Mouse (Mus musculus): ENCODE data around the gene Postn. TPM values are rescaled to one million over a fixed set of nuclear protein-coding genes. Genes with fewer than 3 reads are reported as not detected.

Gene Postn
- polyA plus RNA-seq (2016; fragmentation: Nextera tagmentation; extraction: Ambion mirVana): 48.4 and 61.7 TPM in 2 replicates

DNA sequence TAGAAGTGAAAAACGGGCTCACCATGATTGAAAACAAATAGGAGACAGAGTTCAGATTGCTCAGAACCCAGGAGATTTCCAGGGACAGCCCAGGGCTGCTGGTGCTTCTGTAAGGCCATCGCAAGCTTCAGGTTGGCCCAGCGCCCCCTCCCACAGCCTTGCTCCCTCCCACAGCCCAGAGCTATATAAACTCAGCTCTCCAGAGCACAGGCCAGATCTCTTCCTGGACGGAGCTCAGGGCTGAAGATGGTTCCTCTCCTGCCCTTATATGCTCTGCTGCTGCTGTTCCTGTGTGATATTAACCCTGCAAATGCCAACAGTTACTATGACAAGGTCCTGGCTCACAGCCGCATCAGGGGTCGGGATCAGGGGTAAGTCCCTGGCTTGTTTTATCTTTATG is at the start of gene Postn:
Gene Postn, plus strand, starts transcription at position 213 of the 400 bp plus-strand sequence.
- Histone ChIP-seq H3K9ac (no peak within 1 kb of the TSS), H3K4me2 (replicated peaks) (no peak within 1 kb of the TSS), H3K27me3 (replicated peaks) (no peaks in the 10 kb centered on the region), H3K36me3 (no peaks in the 10 kb centered on the region), H3K4me1 (peaks cover 10% of the 10 kb centered on the region), H3K9me3 (no peaks in the 10 kb centered on the region), H3K27ac (no peak within 1 kb of the TSS), H3K4me3 (no peak within 1 kb of the TSS)
- 51% methylated on average over 6 of the region's 6 CpGs for WGBS
- ATAC-seq (ENCODE audit: low FRiP score, low read depth): no peak

DNA sequence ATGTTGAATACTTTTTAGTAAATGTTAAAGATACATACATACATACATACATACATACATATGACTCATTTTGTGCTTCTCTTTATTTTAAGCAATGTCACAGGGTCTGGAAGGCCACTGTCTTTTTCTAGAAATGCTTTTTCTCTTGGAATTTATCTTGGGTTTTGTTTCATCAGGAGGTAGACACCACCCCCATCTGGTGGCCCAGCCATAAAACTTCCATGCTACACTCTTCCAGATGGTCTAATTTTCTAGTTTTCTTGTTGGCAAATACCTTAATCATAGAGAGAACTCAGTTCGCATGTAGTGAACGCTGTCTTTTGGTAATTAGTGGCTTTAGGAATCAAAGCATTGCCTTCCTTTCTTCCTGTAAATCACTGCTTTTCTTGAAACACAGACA is 46.9 kb upstream of the Postn start:
- no peak overlapping the region for H3K27ac ChIP-seq
- H3K4me3 ChIP-seq: no peak overlapping the region
- no peak for ATAC-seq (ENCODE audit: low FRiP score, low read depth)
- no peaks in the 10 kb centered on the region for H3K27me3 ChIP-seq (replicated peaks)
- H3K4me1 ChIP-seq: no peaks in the 10 kb centered on the region
- H3K36me3 ChIP-seq: no peaks in the 10 kb centered on the region
- H3K9ac ChIP-seq: no peak overlapping the region
- no peak overlapping the region for H3K4me2 ChIP-seq (replicated peaks)
- 91% methylated on average over 2 of the region's 2 CpGs for WGBS
- no peaks in the 10 kb centered on the region for H3K9me3 ChIP-seq

DNA sequence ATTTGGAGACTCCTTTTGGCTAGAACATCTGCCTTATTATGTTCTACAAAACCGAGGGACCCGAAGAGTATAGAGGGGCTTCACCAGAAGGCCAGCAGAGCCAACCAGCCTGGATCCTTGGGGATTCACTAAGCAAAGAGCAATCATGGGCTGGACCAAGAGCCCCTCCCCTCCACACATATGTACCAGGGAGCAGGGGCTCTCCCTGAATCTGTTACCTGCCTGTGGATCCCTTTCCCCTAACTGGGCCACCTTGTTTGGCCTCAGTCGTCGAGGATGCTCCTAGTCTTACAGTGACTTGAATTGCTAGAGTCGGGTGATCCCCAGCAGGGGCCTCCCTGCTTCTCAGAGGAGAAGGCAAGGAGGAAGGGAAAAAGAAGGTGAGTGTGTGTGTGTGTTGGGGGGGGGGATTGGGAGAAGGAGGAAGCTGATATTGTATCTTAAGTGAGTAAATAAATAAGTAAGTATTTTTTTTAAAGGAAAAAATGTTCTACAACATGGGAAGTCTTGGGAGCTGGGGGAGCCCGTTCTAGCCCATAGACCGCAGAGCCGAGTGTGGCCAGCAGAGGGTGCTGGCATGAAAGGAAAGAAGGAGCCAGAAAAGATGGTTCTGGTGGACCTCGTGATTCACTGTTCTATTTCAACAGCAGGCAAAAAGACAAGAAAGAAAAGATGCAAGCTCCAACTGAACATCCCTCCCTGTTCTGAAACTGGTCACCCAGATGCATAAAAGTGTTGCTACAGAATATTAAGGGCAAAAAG is 7.8 kb upstream of the Postn start:
- no peaks in the 10 kb centered on the region for H3K36me3 ChIP-seq
- H3K4me2 ChIP-seq (replicated peaks): no peak overlapping the region
- ATAC-seq (ENCODE audit: low FRiP score, low read depth): no peak
- peaks cover 2% of the 10 kb centered on the region; the same call in 1 of the 2 replicates for H3K4me1 ChIP-seq
- H3K27ac ChIP-seq: no peak overlapping the region
- H3K9ac ChIP-seq: no peak overlapping the region
- no peak overlapping the region for H3K4me3 ChIP-seq
- WGBS: 30% methylated on average over 9 of the region's 9 CpGs
- no peaks in the 10 kb centered on the region for H3K27me3 ChIP-seq (replicated peaks)
- no peaks in the 10 kb centered on the region for H3K9me3 ChIP-seq

DNA sequence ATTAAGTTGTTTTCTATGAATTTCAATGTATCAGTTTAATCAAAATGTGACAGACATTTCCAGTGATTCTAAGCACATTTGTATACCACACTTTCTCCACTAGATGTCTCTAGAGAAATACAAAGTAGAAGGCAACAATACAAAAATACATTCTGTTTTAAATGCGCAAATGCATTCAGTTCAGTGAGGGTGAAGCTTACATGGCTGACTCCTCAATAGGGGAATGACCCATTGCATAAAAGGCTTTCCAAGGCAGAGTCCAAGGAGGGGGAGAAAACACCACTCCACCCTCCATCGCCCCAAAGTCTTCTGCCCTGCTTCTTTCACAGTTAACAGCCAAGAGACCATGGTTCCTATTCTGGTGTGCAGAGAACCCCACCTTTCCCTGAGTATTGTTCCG is 3.3 kb upstream of the Postn start:
- H3K36me3 ChIP-seq: no peaks in the 10 kb centered on the region
- peaks cover 10% of the 10 kb centered on the region for H3K4me1 ChIP-seq
- no peak overlapping the region for H3K9ac ChIP-seq
- no peak overlapping the region for H3K4me2 ChIP-seq (replicated peaks)
- no peaks in the 10 kb centered on the region for H3K9me3 ChIP-seq
- H3K4me3 ChIP-seq: no peak overlapping the region
- no peak for ATAC-seq (ENCODE audit: low FRiP score, low read depth)
- no peaks in the 10 kb centered on the region for H3K27me3 ChIP-seq (replicated peaks)
- H3K27ac ChIP-seq: no peak overlapping the region
- WGBS: 64% methylated on average over 3 of the region's 3 CpGs

DNA sequence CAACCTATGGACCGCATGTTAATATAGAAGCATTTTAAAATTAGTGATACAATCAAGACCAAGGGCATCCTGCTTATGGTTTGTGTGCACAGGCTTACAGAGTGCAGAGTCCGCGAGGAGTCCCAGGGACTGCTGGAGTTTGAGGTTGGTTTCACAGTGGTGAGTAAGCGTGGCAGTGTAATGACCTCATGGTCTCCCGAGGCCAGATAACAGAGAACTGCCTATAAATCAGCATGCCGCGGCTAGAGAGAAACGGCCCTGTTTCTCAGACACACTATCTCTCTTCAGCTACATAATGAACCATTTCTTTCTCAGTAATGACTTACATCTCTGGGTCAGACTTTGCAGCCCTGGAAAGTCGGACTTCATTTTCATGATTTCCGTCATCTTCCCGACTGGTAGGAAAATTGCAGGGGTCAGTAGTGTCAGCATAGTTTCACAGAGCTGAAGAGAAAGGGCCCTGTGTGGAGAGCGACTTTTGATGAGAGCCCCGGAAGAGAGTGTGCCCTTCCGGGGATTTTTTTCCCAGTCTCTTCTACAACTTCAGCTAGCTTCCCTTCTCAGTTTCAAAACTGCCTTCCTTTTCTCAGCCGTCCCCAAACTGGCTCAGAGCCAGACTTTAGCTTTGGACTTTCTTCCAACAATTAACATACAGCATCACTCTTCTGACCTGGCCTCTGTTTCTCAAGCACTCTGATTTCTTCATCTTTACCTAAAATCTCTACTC is 2.3 kb upstream of the Postn start:
- no peak overlapping the region for H3K9ac ChIP-seq
- peaks cover 10% of the 10 kb centered on the region for H3K4me1 ChIP-seq
- H3K4me2 ChIP-seq (replicated peaks): peak overlapping the region; percentile 41
- H3K9me3 ChIP-seq: no peaks in the 10 kb centered on the region
- H3K36me3 ChIP-seq: no peaks in the 10 kb centered on the region
- WGBS: 22% methylated on average over 15 of the region's 15 CpGs
- no peak overlapping the region for H3K4me3 ChIP-seq
- H3K27me3 ChIP-seq (replicated peaks): no peaks in the 10 kb centered on the region
- ATAC-seq (ENCODE audit: low FRiP score, low read depth): peak; percentile 86
- H3K27ac ChIP-seq: no peak overlapping the region

DNA sequence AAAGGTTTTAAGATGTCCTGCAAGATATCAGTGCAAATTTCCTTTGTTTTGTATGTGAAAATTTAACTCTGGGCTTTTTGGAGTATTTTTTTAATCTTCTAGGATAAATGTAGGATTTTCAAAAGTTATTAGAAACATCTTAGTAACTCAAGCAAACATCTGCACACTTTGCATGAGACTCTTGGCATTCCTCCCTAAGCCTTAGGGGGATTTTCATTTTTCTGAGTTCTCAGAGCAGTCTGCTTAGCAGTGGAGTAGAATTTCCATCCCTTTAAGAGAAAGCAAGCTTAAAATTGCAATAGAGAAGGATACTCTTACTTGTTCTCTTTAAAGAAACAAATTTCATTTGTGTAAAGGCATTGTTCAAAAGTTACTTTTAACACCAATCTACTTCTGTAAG is 747 bp downstream of the Postn start:
- no peak overlapping the region for H3K27ac ChIP-seq
- H3K4me3 ChIP-seq: no peak overlapping the region
- H3K4me1 ChIP-seq: peaks cover 10% of the 10 kb centered on the region
- no peak overlapping the region for H3K9ac ChIP-seq
- H3K4me2 ChIP-seq (replicated peaks): no peak overlapping the region
- no peaks in the 10 kb centered on the region for H3K36me3 ChIP-seq
- ATAC-seq (ENCODE audit: low FRiP score, low read depth): no peak
- H3K9me3 ChIP-seq: no peaks in the 10 kb centered on the region
- no peaks in the 10 kb centered on the region for H3K27me3 ChIP-seq (replicated peaks)

DNA sequence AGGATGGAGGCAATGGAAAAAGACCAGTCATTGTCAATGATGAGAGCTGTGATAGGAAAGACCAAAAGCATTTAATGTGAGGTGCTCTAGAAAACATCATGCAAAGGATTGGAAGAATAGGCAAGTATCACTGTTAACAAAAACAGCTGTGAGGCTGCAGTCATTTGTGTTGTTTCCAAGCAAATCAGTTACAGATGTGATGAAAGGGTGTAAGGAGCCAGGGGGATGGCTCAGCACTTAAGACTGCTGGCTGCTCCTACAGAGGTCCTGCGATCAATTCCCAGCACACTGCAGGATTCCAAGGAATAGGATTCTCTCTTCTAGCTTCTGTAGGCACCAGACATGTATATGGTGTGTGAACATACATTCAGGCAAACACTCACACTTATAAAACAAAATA is 10.1 kb downstream of the Postn start:
- H3K4me1 ChIP-seq: no peaks in the 10 kb centered on the region
- no peak for ATAC-seq (ENCODE audit: low FRiP score, low read depth)
- H3K36me3 ChIP-seq: no peaks in the 10 kb centered on the region
- H3K27ac ChIP-seq: no peak overlapping the region
- H3K9ac ChIP-seq: no peak overlapping the region
- no peaks in the 10 kb centered on the region for H3K27me3 ChIP-seq (replicated peaks)
- H3K4me3 ChIP-seq: no peak overlapping the region
- H3K4me2 ChIP-seq (replicated peaks): no peak overlapping the region
- no peaks in the 10 kb centered on the region for H3K9me3 ChIP-seq
- 89% methylated on average over 1 of the region's 1 CpGs for WGBS

DNA sequence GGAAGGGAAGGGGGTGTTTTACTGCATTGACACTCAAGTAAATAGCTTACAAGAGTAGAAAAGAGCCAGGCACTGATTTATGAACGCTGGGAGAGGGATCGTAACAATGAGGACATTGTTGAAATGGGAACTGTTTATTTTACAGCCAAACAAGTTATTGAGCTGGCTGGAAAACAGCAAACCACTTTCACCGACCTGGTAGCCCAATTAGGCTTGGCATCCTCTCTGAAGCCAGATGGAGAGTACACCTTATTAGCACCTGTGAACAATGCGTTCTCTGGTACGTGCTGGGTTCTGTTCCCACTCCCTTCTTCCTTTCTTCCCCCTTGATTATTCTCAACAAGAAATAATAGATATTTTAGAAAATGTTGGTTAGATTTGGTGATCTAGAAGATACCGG is 11.7 kb downstream of the Postn start:
- H3K4me2 ChIP-seq (replicated peaks): no peak overlapping the region
- no peak overlapping the region for H3K9ac ChIP-seq
- H3K27me3 ChIP-seq (replicated peaks): no peaks in the 10 kb centered on the region
- 56% methylated on average over 6 of the region's 6 CpGs for WGBS
- no peak for ATAC-seq (ENCODE audit: low FRiP score, low read depth)
- H3K4me3 ChIP-seq: no peak overlapping the region
- no peak overlapping the region for H3K27ac ChIP-seq
- no peaks in the 10 kb centered on the region for H3K36me3 ChIP-seq
- no peaks in the 10 kb centered on the region for H3K9me3 ChIP-seq
- H3K4me1 ChIP-seq: no peaks in the 10 kb centered on the region

DNA sequence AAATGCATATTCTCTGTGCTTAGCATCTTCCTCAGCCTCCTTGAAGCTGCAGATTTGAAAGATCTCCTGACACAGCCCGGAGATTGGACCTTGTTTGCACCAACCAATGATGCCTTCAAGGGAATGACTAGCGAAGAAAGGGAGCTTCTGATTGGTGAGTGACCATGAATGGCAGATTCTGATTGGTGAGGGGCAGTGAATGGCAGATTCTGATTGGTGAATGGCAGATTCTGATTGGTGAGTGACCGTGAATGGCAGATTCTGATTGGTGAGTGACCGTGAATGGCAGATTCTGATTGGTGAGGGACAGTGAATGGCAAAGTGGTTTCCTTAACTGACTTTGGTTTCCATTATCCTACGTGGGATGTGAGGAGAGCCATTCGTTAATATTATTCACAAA is 15.1 kb downstream of the Postn start:
- H3K9ac ChIP-seq: no peak overlapping the region
- no peaks in the 10 kb centered on the region for H3K36me3 ChIP-seq
- H3K4me2 ChIP-seq (replicated peaks): no peak overlapping the region
- H3K27ac ChIP-seq: no peak overlapping the region
- no peak overlapping the region for H3K4me3 ChIP-seq
- no peaks in the 10 kb centered on the region for H3K4me1 ChIP-seq
- ATAC-seq (ENCODE audit: low FRiP score, low read depth): no peak
- H3K9me3 ChIP-seq: no peaks in the 10 kb centered on the region
- no peaks in the 10 kb centered on the region for H3K27me3 ChIP-seq (replicated peaks)
- WGBS: 93% methylated on average over 6 of the region's 6 CpGs

DNA sequence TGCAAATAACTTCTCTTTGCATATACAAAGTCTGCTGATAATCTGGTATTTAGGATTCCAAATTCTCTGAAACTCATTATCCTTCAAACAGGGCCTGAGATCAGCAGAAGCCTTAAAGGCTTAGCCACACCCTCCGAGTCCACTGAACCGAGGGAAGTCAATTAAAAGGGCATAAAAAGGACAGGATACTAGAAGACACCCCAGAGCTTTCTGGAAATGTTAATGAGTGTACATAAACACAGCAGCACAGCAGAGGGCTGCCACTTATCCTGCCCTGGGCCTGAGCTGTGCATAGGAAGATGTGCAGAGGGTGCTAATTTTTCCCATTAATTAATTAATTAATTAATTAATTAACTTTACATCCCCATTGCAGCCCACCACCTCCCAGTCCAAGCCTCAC is 16.7 kb downstream of the Postn start:
- Histone ChIP-seq H3K9ac (no peak overlapping the region), H3K4me2 (replicated peaks) (no peak overlapping the region), H3K27me3 (replicated peaks) (no peaks in the 10 kb centered on the region), H3K4me3 (no peak overlapping the region), H3K9me3 (no peaks in the 10 kb centered on the region), H3K4me1 (no peaks in the 10 kb centered on the region), H3K27ac (no peak overlapping the region), H3K36me3 (no peaks in the 10 kb centered on the region)
- 14% methylated on average over 2 of the region's 2 CpGs for WGBS
- ATAC-seq (ENCODE audit: low FRiP score, low read depth): peak; percentile 87

DNA sequence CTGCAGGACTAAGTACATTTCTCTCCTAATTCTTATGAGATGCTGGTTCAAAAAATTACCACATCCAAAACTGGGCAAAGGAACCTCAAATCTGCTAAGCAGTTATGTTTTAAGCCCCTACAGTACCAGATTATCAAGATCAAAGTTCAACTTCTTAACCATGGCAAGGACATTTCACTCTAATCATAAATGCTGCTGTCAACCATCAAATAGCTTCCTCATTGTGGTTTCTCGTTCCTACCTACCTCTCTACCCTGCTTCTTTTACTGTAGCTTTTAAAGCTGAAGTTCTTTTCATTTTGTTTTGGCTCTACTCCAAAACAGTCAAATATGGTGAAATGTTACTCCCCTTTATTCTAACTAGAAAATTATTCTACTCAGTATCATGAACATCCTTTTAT is 17.2 kb downstream of the Postn start:
- WGBS: 65% methylated on average over 1 of the region's 1 CpGs
- no peaks in the 10 kb centered on the region for H3K4me1 ChIP-seq
- ATAC-seq (ENCODE audit: low FRiP score, low read depth): no peak
- no peaks in the 10 kb centered on the region for H3K27me3 ChIP-seq (replicated peaks)
- H3K27ac ChIP-seq: no peak overlapping the region
- no peaks in the 10 kb centered on the region for H3K36me3 ChIP-seq
- H3K4me3 ChIP-seq: no peak overlapping the region
- no peak overlapping the region for H3K4me2 ChIP-seq (replicated peaks)
- no peak overlapping the region for H3K9ac ChIP-seq
- H3K9me3 ChIP-seq: no peaks in the 10 kb centered on the region

DNA sequence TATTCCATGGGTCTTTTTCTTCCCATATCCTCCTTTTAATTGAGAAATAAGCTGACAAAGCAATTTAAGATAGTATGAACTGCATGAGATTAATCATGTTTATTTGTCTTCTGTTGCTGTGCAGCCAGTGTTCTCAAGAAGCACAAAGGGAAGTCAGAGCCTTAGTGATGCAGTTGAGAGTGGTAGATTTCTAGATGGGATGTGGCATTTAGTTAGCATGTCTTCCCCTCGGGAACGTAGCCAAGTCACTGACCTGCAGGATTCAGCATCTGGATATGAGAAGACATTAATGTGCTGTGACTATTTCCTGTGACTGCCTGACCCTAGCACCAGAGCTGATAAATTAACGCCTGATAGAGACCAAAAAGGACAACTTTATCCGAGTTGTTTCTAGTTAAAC is 19.1 kb downstream of the Postn start:
- no peak for ATAC-seq (ENCODE audit: low FRiP score, low read depth)
- H3K36me3 ChIP-seq: no peaks in the 10 kb centered on the region
- no peak overlapping the region for H3K4me3 ChIP-seq
- H3K9ac ChIP-seq: no peak overlapping the region
- no peak overlapping the region for H3K27ac ChIP-seq
- 79% methylated on average over 4 of the region's 4 CpGs for WGBS
- no peaks in the 10 kb centered on the region for H3K9me3 ChIP-seq
- H3K4me2 ChIP-seq (replicated peaks): no peak overlapping the region
- no peaks in the 10 kb centered on the region for H3K4me1 ChIP-seq
- no peaks in the 10 kb centered on the region for H3K27me3 ChIP-seq (replicated peaks)

DNA sequence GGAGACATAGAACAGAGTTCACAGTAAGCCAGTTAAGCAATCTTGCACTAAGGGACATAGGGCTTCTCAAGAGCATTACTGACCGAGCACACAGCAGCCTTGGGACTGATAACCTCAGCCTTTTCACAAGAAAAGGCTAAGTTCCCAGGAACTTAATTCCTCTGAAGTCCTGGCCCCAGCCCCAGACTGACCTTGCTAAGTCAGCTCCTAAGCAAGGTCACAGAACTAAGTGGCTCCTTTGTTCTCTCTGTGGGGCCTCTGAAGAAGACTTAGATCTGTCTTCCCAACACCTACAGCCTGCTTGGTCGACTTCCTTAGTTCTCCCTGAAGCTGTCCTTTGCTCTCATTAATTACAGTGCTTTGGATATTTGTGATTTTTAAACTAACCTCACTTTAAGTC is 38.4 kb downstream of the Postn start:
- no peak overlapping the region for H3K4me2 ChIP-seq (replicated peaks)
- H3K4me3 ChIP-seq: no peak overlapping the region
- H3K4me1 ChIP-seq: no peaks in the 10 kb centered on the region
- no peak for ATAC-seq (ENCODE audit: low FRiP score, low read depth)
- no peak overlapping the region for H3K27ac ChIP-seq
- WGBS: 63% methylated on average over 2 of the region's 2 CpGs
- no peak overlapping the region for H3K9ac ChIP-seq
- H3K9me3 ChIP-seq: no peaks in the 10 kb centered on the region
- no peaks in the 10 kb centered on the region for H3K27me3 ChIP-seq (replicated peaks)
- no peaks in the 10 kb centered on the region for H3K36me3 ChIP-seq
